Mouse (Mus musculus) cerebellum, postnatal 4 days (tissue): Measurements from ENCODE around the gene Hist1h1e.
"Not testable (repeated sequence)": the region's sequence is repeated elsewhere in the genome, so short reads cannot be mapped to it uniquely, and the experiment has no call there.

Experiments
- DNase-seq, 2 experiments: peaks; one replicate each; pipeline ENCODE4 v3.0.0; 2022; ENCODE audit warnings: low spot score in 2 of 2, mixed read lengths in 1 of 2

Gene Hist1h1e

GRCm38 (mm10) chr13:23592614-23593013 is 29.7 kb downstream of the Hist1h1e start:
- no peak for DNase-seq

GRCm38 (mm10) chr13:23591886-23592285 is 30.5 kb downstream of the Hist1h1e start:
- DNase-seq = not testable (repeated sequence)

GRCm38 (mm10) chr13:23591206-23591605 is 31.2 kb downstream of the Hist1h1e start:
- no peak for DNase-seq

GRCm38 (mm10) chr13:23586940-23587225 is 35.5 kb downstream of the Hist1h1e start:
- no peak for DNase-seq

GRCm38 (mm10) chr13:23586099-23586939 is 36.0 kb downstream of the Hist1h1e start:
- no peak for DNase-seq

- DNase-seq = peak in 1 of 2 experiments; percentile 53
These were observed 36.8 kb downstream of the Hist1h1e start for GRCm38 (mm10) chr13:23585442-23586098.

GRCm38 (mm10) chr13:23585029-23585441 is 37.3 kb downstream of the Hist1h1e start:
- DNase-seq = peak in 1 of 2 experiments; percentile 50

- no peak for DNase-seq
These were observed 38.0 kb downstream of the Hist1h1e start for GRCm38 (mm10) chr13:23584331-23584730.

- no peak for DNase-seq
These were observed 38.8 kb downstream of the Hist1h1e start for GRCm38 (mm10) chr13:23583387-23584068.

- DNase-seq = no peak
These were observed 39.9 kb downstream of the Hist1h1e start for GRCm38 (mm10) chr13:23582219-23583056.

GRCm38 (mm10) chr13:23581408-23582218 is 40.7 kb downstream of the Hist1h1e start, which contains the start of gene Hist1h4d:
Gene Hist1h4d, plus strand, starts transcription at chr13:23581598.
- DNase-seq = peak; percentile 77 to 95

- no peak for DNase-seq
These were observed 44.5 kb downstream of the Hist1h1e start for GRCm38 (mm10) chr13:23577835-23578234.

- DNase-seq = no peak
These were observed 45.3 kb downstream of the Hist1h1e start for GRCm38 (mm10) chr13:23576906-23577639.

- DNase-seq = no peak
These were observed 45.9 kb downstream of the Hist1h1e start for GRCm38 (mm10) chr13:23576351-23576881.

GRCm38 (mm10) chr13:23575864-23576313 is 46.5 kb downstream of the Hist1h1e start:
- not testable (repeated sequence) for DNase-seq

- DNase-seq = no peak
These were observed 47.0 kb downstream of the Hist1h1e start, which contains the start of gene Hist1h3d for GRCm38 (mm10) chr13:23575271-23575851. Gene Hist1h3d, plus strand, starts transcription at chr13:23575763.

- DNase-seq = not testable (repeated sequence)
These were observed 47.7 kb downstream of the Hist1h1e start for GRCm38 (mm10) chr13:23574546-23575170.

GRCm38 (mm10) chr13:23573898-23574524 is 48.3 kb downstream of the Hist1h1e start, which contains the start of the genes Hist1h2bf and Hist1h2ad:
Gene Hist1h2bf, minus strand, starts transcription at chr13:23574196.
Gene Hist1h2ad, plus strand, starts transcription at chr13:23574381.
- DNase-seq = peak; percentile 69 to 87
